Mouse (Mus musculus) CH12.LX (cell line): ENCODE results near the gene Dnase1l3. TPM values are rescaled to one million over a fixed set of nuclear protein-coding genes. Genes with fewer than 3 reads are reported as not detected.

ENCODE experiments used
- DNase-seq: peaks from one replicate; pipeline ENCODE4 v3.0.0-alpha.2; 2013; ENCODE audit errors: extremely low read depth
- H3K27ac ChIP-seq: 2 replicates; pipeline ENCODE4 v1.5.1; 2012; ENCODE audit warnings: low read depth, mild to moderate bottlenecking, control low read depth, moderate library complexity; ENCODE audit not compliant: insufficient read depth
- H3K27me3 ChIP-seq: replicated peaks from 2 replicates; pipeline ENCODE3; 2012; ENCODE audit warnings: inconsistent platforms
- H3K36me3 ChIP-seq, 2 experiments: replicated peaks in 1 of 2; 2 replicates each; pipeline versions ENCODE3 to v1.6.1; 2012; ENCODE audit warnings: inconsistent platforms in 1 of 2, low read length in 1 of 2, mild to moderate bottlenecking in 1 of 2, mixed read lengths in 1 of 2, moderate library complexity in 1 of 2; ENCODE audit not compliant: control insufficient read depth in 1 of 2, insufficient read depth in 1 of 2
- H3K4me1 ChIP-seq, 2 experiments: 2 replicates each; pipeline ENCODE4 v1.6.1; 2012; ENCODE audit warnings: inconsistent platforms in 1 of 2, moderate library complexity in 1 of 2; ENCODE audit not compliant: insufficient read depth in 2 of 2, control insufficient read depth in 1 of 2
- H3K4me2 ChIP-seq: 2 replicates; pipeline ENCODE4 v1.6.1; 2012; ENCODE audit warnings: low read depth, mild to moderate bottlenecking, control low read depth; ENCODE audit not compliant: poor library complexity, insufficient read depth, severe bottlenecking
- H3K4me3 ChIP-seq, 3 experiments: fragments of 150-350 bp in 1 of 3; sonication (generic) in 1 of 3; replicated peaks in 1 of 3; 2 replicates each; pipeline versions ENCODE3 to v1.5.1; 2011 to 2012; ENCODE audit warnings: low read depth in 2 of 3, low read length in 2 of 3, mild to moderate bottlenecking in 2 of 3, moderate library complexity in 2 of 3, control low read depth in 1 of 3, improper control_type of control experiment in 1 of 3, inconsistent platforms in 1 of 3, mixed read lengths in 1 of 3; ENCODE audit not compliant: poor library complexity in 1 of 3
- H3K79me2 ChIP-seq: replicated peaks from 2 replicates; pipeline ENCODE4 v1.6.1; 2012; ENCODE audit warnings: mild to moderate bottlenecking, moderate library complexity; ENCODE audit not compliant: control insufficient read depth, poor library complexity, insufficient read depth, severe bottlenecking; ENCODE audit errors: extremely low read depth
- H3K9ac ChIP-seq: 2 replicates; pipeline ENCODE4 v1.6.1; 2012; ENCODE audit warnings: low read depth, mild to moderate bottlenecking, control low read depth, moderate library complexity; ENCODE audit not compliant: insufficient read depth
- H3K9me3 ChIP-seq: replicated peaks from 2 replicates; pipeline ENCODE3; 2012; ENCODE audit warnings: low read length, inconsistent platforms, mixed read lengths
- BHLHE40 ChIP-seq: IDR thresholded peaks from 2 replicates; pipeline ENCODE4 v1.6.1; 2011; ENCODE audit warnings: mild to moderate bottlenecking, low read depth, low read length, improper control_type of control experiment
- CHD1 ChIP-seq: IDR thresholded peaks from 2 replicates; pipeline ENCODE4 v1.6.1; 2012; ENCODE audit warnings: low read depth, low read length, improper control_type of control experiment, inconsistent platforms
- CHD2 ChIP-seq: IDR thresholded peaks from 2 replicates; pipeline ENCODE4 v1.6.1; 2011; ENCODE audit warnings: low read length, improper control_type of control experiment
- CTCF ChIP-seq, 2 experiments: IDR thresholded peaks in 1 of 2; conservative IDR thresholded peaks in 1 of 2; 2 replicates each; pipeline ENCODE4 v1.5.1; 2011 to 2012; ENCODE audit warnings: low read depth in 2 of 2, low read length in 2 of 2, improper control_type of control experiment in 1 of 2, inconsistent platforms in 1 of 2, mild to moderate bottlenecking in 1 of 2, moderate library complexity in 1 of 2
- E2F4 ChIP-seq: IDR thresholded peaks from 2 replicates; pipeline ENCODE4 v1.6.1; 2011; ENCODE audit warnings: low read depth, low read length, improper control_type of control experiment; ENCODE audit not compliant: insufficient replicate concordance
- ELF1 ChIP-seq: IDR thresholded peaks from 2 replicates; pipeline ENCODE4 v1.6.1; 2014; ENCODE audit warnings: low read depth, mild to moderate bottlenecking, inconsistent platforms, low read length, improper control_type of control experiment
- ETS1 ChIP-seq: conservative IDR thresholded peaks from 2 replicates; pipeline ENCODE4 v1.6.1; 2012; ENCODE audit warnings: low read depth, mild to moderate bottlenecking, inconsistent platforms, low read length, improper control_type of control experiment, moderate library complexity
- GABPA ChIP-seq: IDR thresholded peaks from 2 replicates; pipeline ENCODE4 v1.6.1; 2012; ENCODE audit warnings: low read depth, low read length, improper control_type of control experiment, inconsistent platforms; ENCODE audit not compliant: insufficient replicate concordance
- HCFC1 ChIP-seq: IDR thresholded peaks from 2 replicates; pipeline ENCODE4 v1.6.1; 2012; ENCODE audit warnings: low read depth, mild to moderate bottlenecking, inconsistent platforms, low read length, improper control_type of control experiment
- IRF4 ChIP-seq: IDR thresholded peaks from 2 replicates; pipeline ENCODE4 v1.6.1; 2014; ENCODE audit warnings: low read depth, mild to moderate bottlenecking, inconsistent platforms, low read length, improper control_type of control experiment
- MAX ChIP-seq: IDR thresholded peaks from 2 replicates; pipeline ENCODE4 v1.6.1; 2011; ENCODE audit warnings: low read length, improper control_type of control experiment
- MAZ ChIP-seq: IDR thresholded peaks from 2 replicates; pipeline ENCODE4 v1.6.1; 2012; ENCODE audit warnings: low read depth, mild to moderate bottlenecking, inconsistent platforms, low read length, improper control_type of control experiment, moderate library complexity
- MEF2A ChIP-seq: IDR thresholded peaks from 2 replicates; pipeline ENCODE4 v1.6.1; 2014; ENCODE audit warnings: low read depth, mild to moderate bottlenecking, inconsistent platforms, low read length, improper control_type of control experiment, borderline replicate concordance
- MXI1 ChIP-seq: IDR thresholded peaks from 2 replicates; pipeline ENCODE4 v1.6.1; 2011; ENCODE audit warnings: mild to moderate bottlenecking, low read depth, low read length, improper control_type of control experiment
- MYC ChIP-seq: IDR thresholded peaks from 2 replicates; pipeline ENCODE4 v1.6.1; 2011; ENCODE audit warnings: low read depth, mild to moderate bottlenecking, improper control_type of control experiment, low read length
- NELFE ChIP-seq: IDR thresholded peaks from 2 replicates; pipeline ENCODE4 v1.6.1; 2011; ENCODE audit warnings: low read depth, low read length, improper control_type of control experiment
- PAX5 ChIP-seq: IDR thresholded peaks from 2 replicates; pipeline ENCODE4 v1.6.1; 2012; ENCODE audit warnings: low read length, inconsistent platforms, mixed read lengths
- RAD21 ChIP-seq: IDR thresholded peaks from 2 replicates; pipeline ENCODE4 v1.6.1; 2011; ENCODE audit warnings: low read depth, mild to moderate bottlenecking, low read length, improper control_type of control experiment, moderate library complexity
- RCOR1 ChIP-seq: conservative IDR thresholded peaks from 2 replicates; pipeline ENCODE4 v1.6.1; 2012; ENCODE audit warnings: low read depth, mild to moderate bottlenecking, inconsistent platforms, low read length, improper control_type of control experiment
- SIN3A ChIP-seq: IDR thresholded peaks from 2 replicates; pipeline ENCODE4 v1.6.1; 2012; ENCODE audit warnings: low read length, improper control_type of control experiment, inconsistent platforms
- SMC3 ChIP-seq: IDR thresholded peaks from 2 replicates; pipeline ENCODE4 v1.6.1; 2011; ENCODE audit warnings: low read depth, low read length, improper control_type of control experiment
- TBP ChIP-seq: conservative IDR thresholded peaks from 2 replicates; pipeline ENCODE4 v1.6.1; 2011; ENCODE audit warnings: low read depth, low read length, improper control_type of control experiment
- TCF12 ChIP-seq: IDR thresholded peaks from 2 replicates; pipeline ENCODE4 v1.6.1; 2014; ENCODE audit warnings: low read depth, mild to moderate bottlenecking, inconsistent platforms, low read length, improper control_type of control experiment
- USF1 ChIP-seq: IDR thresholded peaks from 2 replicates; pipeline ENCODE4 v1.6.1; 2014; ENCODE audit warnings: low read depth, mild to moderate bottlenecking, inconsistent platforms, low read length, improper control_type of control experiment
- USF2 ChIP-seq: conservative IDR thresholded peaks from 2 replicates; pipeline ENCODE4 v1.6.1; 2011; ENCODE audit warnings: low read depth, low read length, improper control_type of control experiment
- ZC3H11A ChIP-seq: IDR thresholded peaks from 2 replicates; pipeline ENCODE4 v1.6.1; 2012; ENCODE audit warnings: low read depth, mild to moderate bottlenecking, inconsistent platforms, low read length, improper control_type of control experiment
- ZKSCAN1 ChIP-seq: IDR thresholded peaks from 2 replicates; pipeline ENCODE4 v1.6.1; 2012; ENCODE audit warnings: low read depth, inconsistent platforms, low read length, improper control_type of control experiment, borderline replicate concordance
- ZMIZ1 ChIP-seq: IDR thresholded peaks from 2 replicates; pipeline ENCODE4 v1.6.1; 2012; ENCODE audit warnings: low read depth, mild to moderate bottlenecking, inconsistent platforms, low read length, improper control_type of control experiment
- ZNF384 ChIP-seq: IDR thresholded peaks from 2 replicates; pipeline ENCODE4 v1.6.1; 2012; ENCODE audit warnings: low read depth, low read length, improper control_type of control experiment, inconsistent platforms
- dilution Hi-C: fragments of 300-500 bp; cut with MboI; formaldehyde crosslinking; loops from 2 replicates; pipeline ENCODE4 v1.14.3; 2020; ENCODE audit warnings: low sequenced_read_pairs; ENCODE audit not compliant: extremely low pct_unique_long_range_greater_than_20kb, extremely low pct_ligation_motif_present
- in situ Hi-C: fragments of 300-500 bp; cut with MboI; formaldehyde crosslinking; loops from 3 replicates; pipeline ENCODE4 v1.14.3; 2019; ENCODE audit warnings: low sequenced_read_pairs, low pct_ligation_motif_present, low pct_unique_long_range_greater_than_20kb, mixed read lengths
- polyA plus RNA-seq: library from polyadenylated mRNA; unstranded; fragments of >175 nt; gene quantifications from 2 replicates; pipeline ENCODE4 v1.2.1, GENCODE M21; 2012; ENCODE audit warnings: low read depth; ENCODE audit not compliant: insufficient read length
- total RNA-seq, 2 experiments: library from RNA; depleted of rRNA; stranded (reverse); fragments of 300-350 nt in 1 of 2; fragments of >200 nt in 1 of 2; gene quantifications; 2 replicates each; pipeline ENCODE4 v1.2.3; 2012 to 2014

The Dnase1l3 gene
- total and polyA plus RNA-seq, 3 experiments = 2.5 to 36.0 (median 2.9) TPM

GRCm38 (mm10) chr14:7999030-7999429 lies 4.7 kb upstream of the Dnase1l3 start:
- Histone ChIP-seq H3K79me2 (peaks cover 2% of the 10 kb centered on the region; the same call in 1 of the 2 replicates), H3K27me3 (peaks cover 8% of the 10 kb centered on the region), H3K9ac (no peak overlapping the region), H3K9me3 (no peaks in the 10 kb centered on the region), H3K36me3 (no peaks in the 10 kb centered on the region), H3K4me1 (peaks cover 26 to 47% of the 10 kb centered on the region in 2 experiments), H3K4me3 (no peak overlapping the region), H3K27ac (no peak overlapping the region), H3K4me2 (no peak overlapping the region)
- no peak for DNase-seq
- in situ Hi-C loops = loop anchor here (10.0 kb wide), 2 partner anchors 176 to 184 kb away; partner anchors contain the start of genes Flnb and Pdhb
- TF ChIP-seq SMC3 = no peak
- dilution Hi-C loops = no loop called here

GRCm38 (mm10) chr14:7997255-7997696 lies 2.9 kb upstream of the Dnase1l3 start:
- in situ Hi-C loops (loop anchor here (10.0 kb wide), 2 partner anchors 178 to 182 kb away; partner anchors contain the start of genes Flnb and Pdhb), dilution Hi-C loops (no loop called here)
- Histone ChIP-seq H3K9me3 (no peaks in the 10 kb centered on the region), H3K4me3 (peak overlapping the region in 1 of 3 experiments; percentile 5), H3K79me2 (no peaks in the 10 kb centered on the region), H3K36me3 (peaks cover 0 to 3% of the 10 kb centered on the region in 2 experiments), H3K27ac (no peak overlapping the region), H3K27me3 (peaks cover 8% of the 10 kb centered on the region), H3K9ac (peak overlapping the region; percentile 31; the same call in 1 of the 2 replicates), H3K4me1 (peaks cover 36 to 41% of the 10 kb centered on the region in 2 experiments), H3K4me2 (peak overlapping the region; percentile 91)
- peak; percentile 93 for DNase-seq
- TF ChIP-seq ZMIZ1 (no peak), TBP (no peak), TCF12 (no peak), SIN3A (no peak), NELFE (peak; percentile 40; the same call in 1 of the 2 replicates), RAD21 (peak; percentile 64), MEF2A (peak; percentile 3; the same call in 1 of the 2 replicates), ETS1 (peak; percentile 15), ELF1 (peak; percentile 86), MAZ (0 out of 2 replicates have a peak, but pooled peaks have one; percentile 26), RCOR1 (no peak), E2F4 (no peak), GABPA (no peak), CTCF (conservative IDR thresholded peaks at IDR 0.05 in 1 of 2, IDR thresholded peaks at IDR 0.05 in 1 of 2; ENCODE audit: low read depth in 2 of 2, low read length in 2 of 2) (peak; percentile 75 to 97), SMC3 (peak; percentile 71), CHD2 (no peak), MYC (0 out of 2 replicates have a peak, but pooled peaks have one; percentile 7), MAX (no peak; the same call in 1 of the 2 replicates), MXI1 (0 out of 2 replicates have a peak, but pooled peaks have one; percentile 42), USF2 (no peak), HCFC1 (peak; percentile 50; the same call in 1 of the 2 replicates), ZNF384 (no peak), IRF4 (peak; percentile 5; the same call in 1 of the 2 replicates), ZC3H11A (no peak), BHLHE40 (no peak), CHD1 (no peak), PAX5 (no peak), USF1 (no peak), ZKSCAN1 (no peak)
